Mouse (Mus musculus): Measurements from ENCODE around the gene Efna4.

Efna4 gene

DNA sequence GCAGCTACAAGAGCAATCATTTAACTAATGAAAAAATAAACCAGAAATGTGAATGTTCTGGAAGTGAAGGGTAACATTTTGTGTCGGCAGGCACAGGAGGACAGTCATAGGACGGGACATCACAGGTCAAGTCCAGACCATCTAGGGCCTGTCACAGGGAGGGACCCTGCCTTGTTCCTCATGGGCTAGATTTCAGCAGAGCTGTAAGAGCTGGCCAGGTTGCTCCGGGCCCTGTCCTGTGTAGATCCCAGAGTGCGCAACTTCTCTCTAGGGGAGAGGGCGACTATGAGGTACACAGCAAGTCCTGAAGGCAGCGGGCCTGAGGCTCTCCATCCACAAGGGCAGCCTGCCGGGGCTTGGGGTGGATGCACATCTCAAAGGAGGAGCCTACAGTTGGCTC, 23.8 kb upstream of the Efna4 start, which contains the start of gene Dcst2:
Dcst2 (plus strand) TSS at position 301 of the 400 bp plus-strand sequence.
- DNase-seq (ENCODE audit: low spot score in 2 of 2), result no peak

DNA sequence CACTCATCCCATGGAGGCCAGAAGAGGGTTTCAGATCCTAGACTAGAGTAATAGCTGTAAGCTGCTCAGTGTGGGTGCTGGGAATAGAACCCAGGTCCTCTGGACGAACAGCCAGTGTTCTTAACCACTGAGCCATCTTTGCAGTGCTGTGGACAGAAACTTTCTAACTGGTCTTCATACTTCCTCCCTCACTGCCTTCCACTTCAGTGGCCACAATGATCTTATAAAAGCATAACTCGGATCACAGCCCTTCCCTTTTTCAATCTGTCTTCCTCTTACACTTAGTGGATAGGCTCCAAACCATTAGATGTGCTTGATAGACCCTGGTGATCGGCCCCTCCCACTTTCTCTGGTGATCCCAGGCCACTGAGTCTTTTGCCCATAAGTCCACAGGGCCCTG, 22.4 kb upstream of the Efna4 start:
- DNase-seq (ENCODE audit: low spot score in 2 of 2), result no peak

DNA sequence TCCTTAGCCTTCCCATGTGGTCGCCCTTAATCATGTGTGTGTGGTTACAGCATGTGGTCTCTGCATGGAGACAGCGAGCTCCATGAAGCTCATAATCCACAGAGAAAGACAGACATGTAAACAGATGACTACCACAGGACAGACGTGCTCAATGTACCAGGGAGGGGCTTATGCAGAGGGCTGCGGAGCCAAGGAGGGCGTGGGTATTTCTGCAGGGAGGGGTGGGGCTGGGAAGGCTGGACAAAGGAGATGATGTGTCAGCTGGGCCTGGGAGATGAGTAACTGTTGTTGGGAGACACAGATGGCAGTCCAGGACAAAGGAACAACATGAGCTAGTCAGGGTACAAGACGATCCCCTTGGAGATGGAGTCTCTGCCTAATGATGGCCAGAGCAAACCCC, 21.8 kb upstream of the Efna4 start:
- no peak for DNase-seq (ENCODE audit: low spot score in 2 of 2)

DNA sequence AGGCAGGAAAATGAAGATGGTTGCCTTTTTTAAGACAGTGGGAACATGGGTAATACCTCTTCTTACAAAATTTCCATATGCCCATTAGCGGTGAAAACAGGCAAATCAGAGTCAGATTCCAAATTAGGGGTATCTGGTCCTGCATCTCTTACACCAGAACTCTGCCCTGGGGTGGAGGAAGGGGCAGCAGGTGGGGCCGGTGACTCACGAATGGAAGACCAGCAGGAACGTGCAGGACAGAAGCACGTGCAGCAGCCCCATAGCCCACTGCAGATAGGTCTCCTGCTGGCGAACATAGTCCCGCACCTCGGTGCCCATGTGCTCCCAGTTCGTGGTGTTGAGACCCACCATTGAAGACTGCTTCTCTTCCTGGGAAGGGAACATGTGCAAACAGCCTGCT, 18.2 kb upstream of the Efna4 start:
- DNase-seq (ENCODE audit: low spot score in 2 of 2), result no peak

DNA sequence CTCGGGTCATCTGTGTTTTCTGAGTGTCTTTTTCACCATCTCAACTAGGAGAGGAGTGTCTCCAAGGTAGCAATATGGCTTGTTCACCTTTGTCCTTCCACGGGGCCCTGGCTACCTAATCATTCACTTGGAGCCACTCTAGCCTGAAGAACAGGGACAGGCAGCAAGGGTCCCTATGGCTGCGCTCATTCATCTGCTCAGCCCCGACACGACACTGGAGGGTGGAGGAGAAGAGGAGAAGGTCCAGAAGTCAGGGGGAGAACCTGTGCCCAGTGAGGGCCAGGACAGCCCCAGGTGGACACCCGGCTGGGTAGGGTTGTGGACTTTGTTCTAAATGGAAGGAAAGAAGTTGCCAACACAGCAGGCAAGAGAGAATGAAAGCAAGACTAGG, 17.7 kb upstream of the Efna4 start:
- DNase-seq (ENCODE audit: low spot score in 2 of 2), result no peak

DNA sequence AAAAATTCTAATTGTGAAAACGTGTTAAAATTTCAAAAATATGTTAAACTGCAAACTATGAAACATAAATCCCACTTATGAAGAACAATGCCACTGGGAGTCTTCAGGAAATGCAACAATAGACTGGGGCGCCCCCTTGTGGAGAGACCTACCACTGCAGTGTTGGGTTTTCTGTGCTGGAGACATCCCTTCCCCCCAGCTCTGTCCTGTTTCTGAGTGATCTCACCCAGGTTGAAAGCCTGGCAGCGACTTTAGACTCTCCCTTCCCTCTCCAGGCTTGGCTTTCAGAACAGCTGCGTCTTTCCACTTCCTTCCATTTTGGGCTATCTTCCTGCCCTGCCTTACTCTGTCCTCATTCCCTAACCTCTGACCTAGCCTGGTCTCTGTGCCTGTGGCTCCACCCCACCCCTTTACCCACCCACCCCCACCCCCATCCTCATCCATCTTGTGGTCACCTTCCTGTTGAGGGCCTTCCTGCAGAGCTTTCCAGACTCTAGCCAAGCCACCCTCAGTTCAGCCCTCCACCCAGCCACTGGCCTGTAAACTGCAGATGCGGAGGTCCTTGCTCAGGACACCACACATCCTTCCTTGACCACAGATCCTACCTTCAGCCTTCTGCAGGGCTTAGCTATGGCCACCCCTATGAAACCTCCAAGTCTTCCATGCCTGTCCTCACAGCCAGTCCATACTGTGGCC, 17.1 kb upstream of the Efna4 start:
- DNase-seq (ENCODE audit: low spot score in 2 of 2), result peak; percentile 94

DNA sequence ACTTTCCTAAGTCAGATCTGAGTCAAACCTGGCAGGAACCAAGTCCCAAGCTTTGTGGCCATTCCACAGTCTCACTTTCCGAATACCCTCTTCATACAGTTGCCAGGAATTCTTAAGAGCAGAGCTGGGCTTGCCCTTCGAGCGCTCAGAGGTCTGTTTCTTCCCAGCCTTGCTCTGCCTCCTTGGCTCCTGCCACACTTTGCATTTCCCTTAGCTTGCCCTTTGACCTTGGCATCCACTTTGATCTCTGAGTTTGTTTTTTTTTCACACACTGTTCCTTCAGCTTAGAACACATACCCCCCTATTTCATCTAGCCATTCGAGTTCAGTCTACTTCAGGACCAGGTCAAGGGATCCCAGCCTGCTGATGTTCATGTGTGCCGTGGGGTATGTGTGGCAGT, 13.4 kb upstream of the Efna4 start:
- DNase-seq (ENCODE audit: low spot score in 2 of 2), result no peak

DNA sequence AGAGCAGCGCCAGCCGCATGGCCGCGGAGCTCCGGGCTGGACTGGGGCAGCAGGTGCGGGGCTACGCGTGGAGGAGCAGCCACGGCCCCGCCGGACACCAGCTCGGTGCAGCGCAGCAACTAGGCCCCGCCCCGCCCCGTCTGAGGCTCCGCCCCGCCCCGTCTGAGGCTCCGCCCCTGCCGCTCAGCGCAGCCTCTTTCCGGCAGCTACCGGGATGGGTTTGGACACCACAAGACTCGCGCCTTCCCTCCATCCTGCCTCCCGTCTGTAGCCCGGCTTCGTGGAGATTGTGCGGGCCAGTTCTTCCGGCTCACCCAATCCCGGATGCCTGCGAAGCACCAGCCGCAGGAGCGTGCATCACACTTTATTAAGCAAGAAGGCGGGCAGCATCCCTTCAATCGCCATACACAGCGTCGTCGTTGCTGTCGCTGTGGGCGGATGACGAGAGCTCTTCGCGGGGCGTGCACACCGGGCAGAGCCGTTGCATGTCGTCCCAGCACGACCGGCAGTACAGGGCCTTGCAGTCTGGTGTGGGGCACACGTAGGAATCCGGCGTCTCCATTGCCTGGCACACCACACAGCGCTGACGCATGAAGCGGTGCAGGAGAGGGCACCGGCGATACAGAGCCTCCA, 12.2 kb upstream of the Efna4 start, which contains the start of gene Adam15:
Adam15 (minus strand) TSS at position 128 of the 633 bp plus-strand sequence.
- peak; percentile 84 to 89 for DNase-seq (ENCODE audit: low spot score in 2 of 2)

DNA sequence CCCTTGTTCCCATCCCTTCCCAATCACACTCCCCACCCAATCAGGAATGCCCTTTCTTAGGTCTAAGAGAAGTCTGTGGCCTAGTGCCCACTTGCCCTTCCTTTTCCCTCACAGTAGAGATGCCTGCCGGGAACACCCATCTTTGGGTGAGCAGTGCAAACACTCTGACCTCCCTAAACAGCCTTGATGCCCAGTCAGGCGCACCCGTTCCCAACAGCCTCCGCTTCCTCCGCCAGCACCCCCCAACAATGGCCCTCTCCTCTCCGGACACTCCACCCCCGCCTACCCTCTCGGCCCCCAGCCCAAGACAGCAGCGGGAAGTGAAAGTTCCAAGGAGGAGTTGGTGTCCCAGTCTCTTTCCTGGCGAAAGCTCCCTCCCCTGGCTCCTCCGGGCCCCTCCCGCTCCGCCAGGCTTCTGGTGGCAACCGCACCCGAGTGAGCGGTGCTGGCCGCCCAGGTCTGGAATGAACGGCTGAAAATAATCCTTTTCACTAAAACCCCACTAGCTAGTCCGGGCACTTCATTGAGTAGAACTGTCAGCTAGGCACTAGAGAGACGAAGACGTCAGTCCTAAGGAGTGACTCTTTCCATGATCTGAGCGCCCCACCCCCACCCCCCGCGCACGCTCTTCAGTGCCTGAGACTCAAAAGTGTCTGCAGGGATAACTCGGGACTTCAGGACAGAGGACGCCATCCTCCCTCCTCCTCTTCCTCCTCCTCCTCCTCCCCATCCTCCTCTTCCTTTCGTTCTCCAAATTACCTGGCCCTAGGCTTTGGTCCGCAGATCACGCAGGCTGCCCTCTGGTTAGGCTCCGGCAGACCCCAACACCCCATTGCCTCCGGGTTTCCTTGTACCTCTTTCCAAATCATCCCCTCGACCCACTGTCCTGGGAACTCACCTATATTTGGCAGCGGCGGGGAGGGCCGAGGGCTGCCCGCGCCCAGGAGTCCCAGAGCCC, 11.4 kb upstream of the Efna4 start:
- peak in 1 of 2 experiments; percentile 27 for DNase-seq (ENCODE audit: low spot score in 2 of 2)

DNA sequence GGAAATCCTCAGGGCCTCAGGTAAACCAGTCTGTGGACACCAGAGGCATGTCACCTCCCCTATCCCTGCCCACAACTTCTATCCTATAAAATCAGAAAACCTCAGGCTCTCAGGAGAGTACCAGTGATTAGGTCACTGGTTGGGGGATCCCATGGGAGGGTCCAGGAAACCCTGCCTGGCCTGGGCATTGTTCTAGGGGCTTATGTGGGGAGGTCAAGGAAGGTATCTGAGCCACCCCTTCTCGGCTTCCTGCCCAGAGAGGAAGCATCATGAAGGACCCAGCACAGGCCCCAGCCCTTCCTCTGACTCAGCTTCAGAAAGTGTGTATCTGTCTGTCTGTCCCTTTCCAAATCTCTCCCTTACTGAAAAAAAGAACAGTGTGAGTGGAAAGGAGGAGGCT, 10.1 kb upstream of the Efna4 start:
- no peak for DNase-seq (ENCODE audit: low spot score in 2 of 2)

DNA sequence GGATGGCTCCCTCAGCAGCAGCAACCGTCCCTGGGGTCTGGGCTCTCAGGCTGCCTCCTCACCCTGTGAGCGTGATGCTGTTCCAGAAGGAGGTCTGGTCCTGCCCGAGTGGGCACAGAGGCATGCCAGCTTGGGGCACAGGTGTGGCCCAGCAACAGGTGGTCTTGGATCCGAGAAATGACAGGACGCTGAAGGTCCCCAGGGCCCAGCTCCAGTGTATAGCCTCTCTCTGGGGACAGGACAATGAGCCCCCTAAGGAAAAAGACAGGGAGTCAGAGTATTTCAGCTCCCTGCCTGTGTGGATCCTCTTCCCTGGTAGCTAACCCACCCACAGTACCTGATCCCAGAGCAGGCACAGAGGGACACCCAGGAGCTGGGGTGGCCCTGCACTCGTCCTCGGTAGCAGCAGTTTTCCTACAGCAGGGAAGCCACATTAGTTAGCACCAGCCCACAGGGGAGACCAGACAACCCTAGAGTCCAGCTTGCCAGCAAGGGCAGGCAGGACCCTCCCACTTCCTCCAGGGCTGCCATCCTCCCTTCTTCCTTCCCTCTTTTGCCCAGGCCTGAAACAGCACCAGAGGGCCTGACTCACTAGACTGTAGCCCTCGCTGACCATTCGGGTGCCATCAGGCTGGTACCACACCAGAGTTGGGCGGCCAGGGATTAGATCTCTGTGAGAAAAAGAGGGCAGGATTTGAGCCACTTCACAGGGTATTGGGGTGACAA, 9.2 kb upstream of the Efna4 start:
- no peak for DNase-seq (ENCODE audit: low spot score in 2 of 2)

DNA sequence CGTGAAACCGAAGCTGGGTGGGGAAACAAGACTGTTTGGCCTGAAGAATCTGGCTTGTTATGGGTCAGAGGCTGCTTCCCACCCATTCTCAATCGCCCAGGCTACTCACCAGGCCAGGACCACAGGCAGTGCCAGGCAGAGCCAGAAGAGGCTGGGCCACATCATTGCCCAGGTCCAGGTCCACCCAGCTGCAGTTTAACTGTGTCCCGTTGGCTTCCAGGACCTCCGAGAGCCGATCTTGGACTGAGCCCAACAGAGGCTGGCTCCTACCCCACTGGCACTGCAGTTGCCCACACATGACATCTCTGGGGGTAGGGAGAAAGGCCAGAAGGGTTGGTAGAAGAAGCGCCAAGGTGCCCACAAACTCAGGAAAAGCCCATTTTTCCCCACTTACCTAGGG, 5.5 kb upstream of the Efna4 start:
- DNase-seq (ENCODE audit: low spot score in 2 of 2), result no peak

DNA sequence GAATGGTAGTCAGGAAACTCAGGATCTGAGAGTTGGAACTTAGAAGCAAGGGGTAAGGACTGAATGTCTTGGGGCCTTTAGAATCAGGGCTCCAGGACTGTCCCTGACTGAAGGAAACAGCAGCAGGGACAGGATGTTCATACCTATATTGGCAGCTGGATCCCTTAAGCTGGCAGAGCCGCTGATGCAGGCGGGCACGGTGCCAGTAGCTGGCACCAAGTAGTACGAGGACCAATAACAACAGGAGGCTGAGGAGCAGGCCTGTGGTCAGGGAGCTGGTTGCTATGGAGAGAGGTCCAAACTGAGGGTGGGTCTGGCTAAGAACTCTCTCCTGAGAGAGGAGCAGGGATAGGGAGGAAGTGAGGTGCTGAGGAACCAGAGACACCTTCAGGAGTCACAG, 4.0 kb upstream of the Efna4 start:
- DNase-seq (ENCODE audit: low spot score in 2 of 2), result no peak

DNA sequence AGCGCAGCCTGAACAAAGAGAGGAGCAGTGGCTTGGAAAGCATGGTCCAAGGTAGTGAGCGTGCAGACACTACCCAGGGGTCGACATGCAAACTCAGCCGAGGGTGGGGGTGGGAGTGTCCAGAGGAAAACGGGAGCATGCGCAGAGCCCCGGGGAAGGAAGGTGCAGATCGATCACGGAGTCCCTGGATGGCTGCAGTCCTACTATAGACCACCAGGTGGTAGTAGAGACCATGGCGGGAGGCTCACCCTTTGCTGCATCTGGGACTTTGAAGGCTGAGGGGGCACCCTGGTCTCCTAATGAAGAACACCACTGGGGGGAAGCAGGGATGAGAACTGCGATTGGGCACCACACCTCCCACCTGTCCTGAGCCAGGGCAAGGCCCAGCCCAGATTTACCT, 2.6 kb upstream of the Efna4 start:
- DNase-seq (ENCODE audit: low spot score in 2 of 2), result peak; percentile 71 to 86

DNA sequence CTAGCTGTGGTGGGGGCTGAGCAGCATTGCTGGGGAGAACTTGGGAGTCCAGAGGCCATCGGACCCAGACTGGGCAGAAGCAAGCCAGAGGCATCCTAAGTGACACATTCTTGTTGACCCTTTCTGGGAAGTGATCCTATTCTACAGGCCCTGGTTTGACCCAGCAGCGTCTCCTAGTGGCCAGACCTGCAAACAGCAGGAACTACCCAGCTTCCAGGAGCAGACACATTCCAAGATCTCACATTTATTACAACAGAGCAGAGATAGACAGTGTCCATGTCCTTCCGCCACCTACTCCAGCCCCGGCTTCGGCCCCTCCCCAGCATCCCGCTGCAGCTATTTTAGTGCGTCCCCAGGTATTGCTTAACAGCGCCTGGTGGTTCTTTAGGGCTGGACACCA, 1.6 kb upstream of the Efna4 start:
- DNase-seq (ENCODE audit: low spot score in 2 of 2), result peak; percentile 70 to 72

DNA sequence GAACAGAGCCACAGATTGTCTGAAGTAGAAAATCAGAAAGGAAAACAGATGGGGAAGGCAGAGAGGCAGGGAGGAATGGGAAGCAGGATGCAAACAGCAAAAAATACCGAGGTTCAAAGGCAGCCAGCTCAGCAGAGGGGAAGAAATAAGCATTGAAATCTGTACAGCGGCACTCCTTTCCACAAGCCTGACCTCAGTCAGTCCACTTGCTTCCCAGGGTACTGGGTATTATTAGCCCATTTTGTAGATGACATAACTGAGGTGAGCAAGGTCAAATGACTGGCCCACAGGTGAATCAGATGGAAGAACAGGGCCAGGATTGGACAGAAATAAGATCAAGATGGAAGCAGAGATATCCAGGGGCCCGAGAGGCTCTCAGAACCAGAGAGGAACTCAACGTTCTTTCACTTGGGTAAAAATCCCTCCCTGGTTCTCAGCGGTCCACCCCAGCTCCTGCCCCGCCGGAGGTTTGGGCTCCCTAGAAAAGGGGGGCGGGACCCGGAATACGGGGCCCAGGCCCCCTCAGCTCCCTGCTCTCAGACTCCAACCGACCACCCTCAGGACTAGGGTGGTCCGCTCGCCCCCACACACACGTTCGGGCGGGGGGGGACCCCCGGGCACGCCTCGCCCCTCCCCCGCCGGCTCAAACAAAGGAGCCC, 637 bp downstream of the Efna4 start:
- no peak for DNase-seq (ENCODE audit: low spot score in 2 of 2)

DNA sequence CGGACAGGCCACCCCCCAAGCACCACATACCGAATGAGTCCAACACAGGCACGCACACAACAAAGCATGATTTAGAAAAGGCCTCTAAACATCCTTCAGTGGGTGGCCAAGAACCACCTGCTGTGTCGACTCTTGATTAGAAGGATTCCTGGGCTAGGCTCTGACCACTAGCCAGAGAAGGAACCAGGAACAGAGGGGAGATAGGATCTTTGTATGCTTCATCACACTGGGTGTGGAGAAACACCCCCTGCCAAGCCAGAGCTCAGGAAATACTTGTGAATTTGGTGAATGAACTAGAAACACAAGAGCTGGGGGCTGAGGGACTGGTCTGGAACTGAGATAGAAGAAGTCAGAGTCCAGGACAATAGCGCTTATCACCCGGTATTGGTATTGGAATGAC, 1.3 kb downstream of the Efna4 start:
- no peak for DNase-seq (ENCODE audit: low spot score in 2 of 2)

DNA sequence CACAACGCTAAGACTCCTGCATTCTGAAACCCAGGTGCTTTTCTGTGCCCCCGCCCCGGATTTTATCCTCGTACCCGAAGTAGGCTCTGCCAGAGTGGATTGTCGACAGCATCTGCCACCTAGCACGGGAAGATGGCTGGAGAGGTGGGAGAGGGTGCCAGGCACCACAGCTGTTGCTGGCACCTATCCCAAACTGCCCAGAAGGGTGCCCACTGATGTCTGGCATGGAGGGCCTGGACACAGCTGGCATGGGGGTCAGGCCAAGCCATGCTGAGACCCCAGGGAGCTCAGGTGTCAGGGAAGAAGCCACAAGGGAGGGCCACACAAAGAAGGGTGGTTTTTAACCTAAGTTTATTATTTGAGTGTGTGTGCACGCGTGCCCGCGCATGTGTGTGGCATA, 4.8 kb downstream of the Efna4 start:
- DNase-seq (ENCODE audit: low spot score in 2 of 2), result no peak

DNA sequence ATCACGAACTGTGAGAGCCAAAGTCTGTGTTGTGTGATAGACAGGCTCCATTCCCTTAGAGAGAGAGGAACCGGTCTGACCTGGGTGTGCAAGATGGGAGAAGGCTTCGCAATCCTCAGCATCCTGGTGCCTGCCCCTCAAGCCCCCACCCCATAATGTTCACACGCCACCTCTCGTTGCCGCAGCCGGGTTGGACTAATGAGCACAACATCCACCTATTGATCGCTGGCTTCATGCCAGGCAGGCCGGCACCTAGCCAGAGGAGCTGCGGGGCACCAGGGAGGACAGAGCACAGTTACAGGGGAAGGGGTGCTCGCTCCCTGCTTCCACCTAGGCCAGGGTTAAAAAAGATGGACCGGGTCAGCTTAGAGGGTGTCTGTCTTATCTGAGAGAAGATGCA, 5.4 kb downstream of the Efna4 start:
- no peak for DNase-seq (ENCODE audit: low spot score in 2 of 2)

DNA sequence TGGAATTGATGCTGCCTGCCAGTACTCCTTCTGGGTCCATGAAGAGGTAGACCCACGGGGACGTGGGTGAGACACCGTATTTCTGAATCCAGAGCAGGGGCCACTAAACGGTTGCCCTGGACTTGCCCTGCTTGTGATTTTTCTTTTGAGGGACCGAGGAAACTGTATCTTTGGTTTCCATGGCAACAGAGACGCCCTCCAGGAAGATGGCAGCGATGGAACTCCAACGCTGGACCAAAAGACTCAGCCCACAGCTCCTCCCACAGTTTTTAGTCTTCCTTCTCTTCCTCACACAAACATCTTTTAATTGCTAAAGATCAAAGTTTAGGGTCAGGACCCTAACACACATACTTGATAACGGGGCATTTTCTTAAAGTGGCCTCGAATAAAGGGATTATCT, 5.8 kb downstream of the Efna4 start:
- no peak for DNase-seq (ENCODE audit: low spot score in 2 of 2)

DNA sequence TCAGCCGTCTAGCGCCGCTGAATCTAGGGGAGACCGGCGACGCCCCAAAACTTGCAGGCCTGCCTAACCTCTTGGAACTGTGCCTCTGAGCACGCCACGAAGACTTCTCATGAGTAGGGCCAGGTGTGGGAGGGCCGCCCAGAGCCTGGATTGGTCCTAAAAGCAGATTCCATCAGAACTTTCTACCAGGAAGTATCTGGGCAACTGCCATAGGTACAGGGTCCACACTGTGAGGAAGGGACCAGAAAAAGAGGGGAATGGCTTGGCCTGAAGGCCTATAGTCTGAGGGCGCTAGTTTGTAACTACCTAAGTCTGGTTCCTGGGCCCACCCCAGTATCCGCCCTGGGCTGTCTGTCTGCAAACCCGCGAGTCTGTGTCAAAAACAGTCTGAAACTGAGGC, 6.3 kb downstream of the Efna4 start:
- DNase-seq (ENCODE audit: low spot score in 2 of 2), result no peak

Data from right cerebral cortex, adult 2 months (tissue).